Mouse (Mus musculus) midbrain, embryonic 16.5 days (tissue): ENCODE data around the gene Clec11a. TPM values are rescaled to one million over a fixed set of nuclear protein-coding genes. Genes with fewer than 3 reads are reported as not detected.
"Not testable (repeated sequence)": the region's sequence is repeated elsewhere in the genome, so short reads cannot be mapped to it uniquely, and the experiment has no call there.

Experiments
- ATAC-seq: fragments of 200-750 bp; cut with Nextera tagmentation; 2 replicates; pipeline ENCODE4 v1.8.0; 2017; ENCODE audit warnings: moderate TSS enrichment
- H3K27ac ChIP-seq: fragments of 300-500 bp; sonication (generic); 2 replicates; pipeline ENCODE4 v1.5.1; 2014; ENCODE audit warnings: mild to moderate bottlenecking, low read length, mixed read lengths
- H3K27me3 ChIP-seq: fragments of 300-500 bp; sonication (generic); 2 replicates; pipeline ENCODE4 v1.6.1; 2014; ENCODE audit warnings: low read depth, low read length, mixed read lengths; ENCODE audit not compliant: control insufficient read depth, insufficient read depth
- H3K36me3 ChIP-seq: fragments of 300-500 bp; sonication (generic); 2 replicates; pipeline ENCODE4 v1.6.1; 2014; ENCODE audit warnings: mild to moderate bottlenecking, low read length, moderate library complexity, mixed read lengths; ENCODE audit not compliant: control insufficient read depth, insufficient read depth
- H3K4me1 ChIP-seq: fragments of 300-500 bp; sonication (generic); 2 replicates; pipeline ENCODE4 v1.6.1; 2014; ENCODE audit warnings: mild to moderate bottlenecking, low read length, mixed read lengths; ENCODE audit not compliant: control insufficient read depth, insufficient read depth
- H3K4me2 ChIP-seq: fragments of 300-500 bp; sonication (generic); 2 replicates; pipeline ENCODE4 v1.6.1; 2014; ENCODE audit warnings: mild to moderate bottlenecking, low read length, mixed read lengths
- H3K4me3 ChIP-seq: fragments of 300-500 bp; sonication (generic); 2 replicates; pipeline ENCODE4 v1.5.1; 2014; ENCODE audit warnings: low read depth, mild to moderate bottlenecking, low read length, moderate library complexity, mixed read lengths
- H3K9ac ChIP-seq: fragments of 300-500 bp; sonication (generic); 2 replicates; pipeline ENCODE4 v1.6.1; 2014; ENCODE audit warnings: low read depth, low read length, mixed read lengths
- H3K9me3 ChIP-seq: fragments of 300-500 bp; sonication (generic); replicated peaks from 2 replicates; pipeline ENCODE4 v1.6.1; 2014; ENCODE audit warnings: mild to moderate bottlenecking, low read length, mixed read lengths; ENCODE audit not compliant: control insufficient read depth, poor library complexity, severe bottlenecking
- WGBS: fragments of 180-500 bp; shearing (Covaris S2); extraction: QIAGEN DNeasy Blood & Tissue Kit; methylation state at CpG from one replicate; pipeline ENCODE4 v1.1.7; 2014; 5-methylcytosine and 5-hydroxymethylcytosine counted together
- polyA plus RNA-seq: library from polyadenylated mRNA; unstranded; fragments of >200 nt; fragmentation: Nextera tagmentation; extraction: Ambion mirVana; gene quantifications from 2 replicates; pipeline ENCODE4 v1.2.1, GENCODE M21; 2015

The Clec11a gene
- polyA plus RNA-seq, 1 experiment from 2014 or later: 4.2 TPM

- not testable (repeated sequence) for ATAC-seq, H3K27ac ChIP-seq, H3K4me3 ChIP-seq, H3K27me3 ChIP-seq, H3K9me3 ChIP-seq, H3K4me2 ChIP-seq, H3K9ac ChIP-seq, H3K36me3 ChIP-seq, H3K4me1 ChIP-seq
- 70% methylated on average over 2 of the region's 2 CpGs for WGBS
Measured at GRCm38 (mm10) chr7:44297501-44297900, 9.2 kb downstream of the Clec11a start.

- no peaks in the 10 kb centered on the region for H3K36me3 ChIP-seq
- ATAC-seq: no peak
- no peak overlapping the region for H3K4me2 ChIP-seq
- H3K27ac ChIP-seq: no peak overlapping the region
- no peaks in the 10 kb centered on the region for H3K4me1 ChIP-seq
- 53% methylated on average over 4 of the region's 4 CpGs for WGBS
- no peak overlapping the region for H3K4me3 ChIP-seq
- H3K9me3 ChIP-seq: no peaks in the 10 kb centered on the region
- H3K9ac ChIP-seq: no peak overlapping the region
- no peaks in the 10 kb centered on the region for H3K27me3 ChIP-seq
Measured at GRCm38 (mm10) chr7:44291418-44291817, 15.3 kb downstream of the Clec11a start.

- ATAC-seq: no peak
- WGBS: 82% methylated on average over 4 of the region's 4 CpGs
Measured at GRCm38 (mm10) chr7:44290986-44291385, 15.7 kb downstream of the Clec11a start.

GRCm38 (mm10) chr7:44287760-44288159 lies 18.9 kb downstream of the Clec11a start:
- H3K27ac ChIP-seq: no peak overlapping the region
- H3K9ac ChIP-seq: no peak overlapping the region
- 53% methylated on average over 7 of the region's 7 CpGs for WGBS
- H3K9me3 ChIP-seq: no peaks in the 10 kb centered on the region
- H3K27me3 ChIP-seq: no peaks in the 10 kb centered on the region
- ATAC-seq: no peak
- H3K36me3 ChIP-seq: no peaks in the 10 kb centered on the region
- H3K4me3 ChIP-seq: no peak overlapping the region
- no peak overlapping the region for H3K4me2 ChIP-seq
- no peaks in the 10 kb centered on the region for H3K4me1 ChIP-seq

More at GRCm38 (mm10) chr7:44290986-44291385, 15.7 kb downstream of the Clec11a start:
- Histone ChIP-seq H3K27ac (no peak overlapping the region), H3K27me3 (no peaks in the 10 kb centered on the region), H3K4me1 (no peaks in the 10 kb centered on the region), H3K4me2 (no peak overlapping the region), H3K36me3 (no peaks in the 10 kb centered on the region), H3K4me3 (no peak overlapping the region), H3K9ac (no peak overlapping the region), H3K9me3 (no peaks in the 10 kb centered on the region)

GRCm38 (mm10) chr7:44281586-44281985 lies 25.1 kb downstream of the Clec11a start:
- peak overlapping the region; percentile 50 for H3K27ac ChIP-seq
- no peaks in the 10 kb centered on the region for H3K36me3 ChIP-seq
- ATAC-seq: peak; percentile 71
- H3K4me3 ChIP-seq: no peak overlapping the region
- no peaks in the 10 kb centered on the region for H3K9me3 ChIP-seq
- no peaks in the 10 kb centered on the region for H3K27me3 ChIP-seq
- WGBS: 71% methylated on average over 7 of the region's 7 CpGs
- H3K9ac ChIP-seq: no peak overlapping the region
- no peak overlapping the region for H3K4me2 ChIP-seq
- H3K4me1 ChIP-seq: peaks cover 5% of the 10 kb centered on the region; the same call in 1 of the 2 replicates

GRCm38 (mm10) chr7:44280959-44281358 lies 25.7 kb downstream of the Clec11a start:
- H3K9ac ChIP-seq: no peak overlapping the region

GRCm38 (mm10) chr7:44277250-44277622 lies 29.5 kb downstream of the Clec11a start:
- WGBS: 44% methylated on average over 2 of the region's 2 CpGs
- no peaks in the 10 kb centered on the region for H3K9me3 ChIP-seq
- ATAC-seq: no peak

More at GRCm38 (mm10) chr7:44280959-44281358, 25.7 kb downstream of the Clec11a start:
- no peaks in the 10 kb centered on the region for H3K27me3 ChIP-seq
- H3K4me2 ChIP-seq: no peak overlapping the region
- WGBS: 62% methylated on average over 1 of the region's 1 CpGs
- H3K4me1 ChIP-seq: peaks cover 5% of the 10 kb centered on the region; the same call in 1 of the 2 replicates
- no peak overlapping the region for H3K27ac ChIP-seq
- no peak overlapping the region for H3K4me3 ChIP-seq
- H3K9me3 ChIP-seq: no peaks in the 10 kb centered on the region
- H3K36me3 ChIP-seq: no peaks in the 10 kb centered on the region
- peak; percentile 41 for ATAC-seq

GRCm38 (mm10) chr7:44276461-44277249 lies 30.0 kb downstream of the Clec11a start:
- Histone ChIP-seq H3K9me3 (no peaks in the 10 kb centered on the region), H3K9ac (no peak overlapping the region), H3K4me3 (no peak overlapping the region), H3K27me3 (no peaks in the 10 kb centered on the region), H3K27ac (no peak overlapping the region), H3K4me1 (peaks cover 5% of the 10 kb centered on the region; the same call in 1 of the 2 replicates), H3K4me2 (no peak overlapping the region), H3K36me3 (no peaks in the 10 kb centered on the region)
- WGBS: 80% methylated on average over 8 of the region's 10 CpGs
- no peak for ATAC-seq

More at GRCm38 (mm10) chr7:44277250-44277622, 29.5 kb downstream of the Clec11a start:
- H3K4me2 ChIP-seq: no peak overlapping the region
- H3K27ac ChIP-seq: no peak overlapping the region
- peaks cover 5% of the 10 kb centered on the region; the same call in 1 of the 2 replicates for H3K4me1 ChIP-seq
- H3K4me3 ChIP-seq: no peak overlapping the region
- H3K36me3 ChIP-seq: no peaks in the 10 kb centered on the region
- no peak overlapping the region for H3K9ac ChIP-seq
- H3K27me3 ChIP-seq: no peaks in the 10 kb centered on the region

GRCm38 (mm10) chr7:44275546-44275945 lies 31.2 kb downstream of the Clec11a start:
- no peaks in the 10 kb centered on the region for H3K9me3 ChIP-seq
- H3K27me3 ChIP-seq: no peaks in the 10 kb centered on the region
- H3K9ac ChIP-seq: no peak overlapping the region
- ATAC-seq: no peak
- WGBS: 82% methylated on average over 3 of the region's 3 CpGs
- H3K4me3 ChIP-seq: no peak overlapping the region
- no peak overlapping the region for H3K4me2 ChIP-seq
- H3K27ac ChIP-seq: no peak overlapping the region
- no peaks in the 10 kb centered on the region for H3K4me1 ChIP-seq
- H3K36me3 ChIP-seq: no peaks in the 10 kb centered on the region
